Mouse (Mus musculus) intestine, embryonic 15.5 days (tissue): Measurements from ENCODE around the gene Zfp467. TPM values are rescaled to one million over a fixed set of nuclear protein-coding genes. Genes with fewer than 3 reads are reported as not detected.

Experiments used
- ATAC-seq: fragments of 200-750 bp; cut with Nextera tagmentation; 2 replicates; pipeline ENCODE4 v1.8.0; 2017; ENCODE audit warnings: moderate TSS enrichment, moderate library complexity
- H3K27ac ChIP-seq: fragments of 300-500 bp; sonication (generic); 2 replicates; pipeline ENCODE4 v1.5.1; 2015; ENCODE audit warnings: mild to moderate bottlenecking, inconsistent platforms
- H3K27me3 ChIP-seq: fragments of 300-500 bp; sonication (generic); replicated peaks from 2 replicates; pipeline ENCODE4 v1.6.1; 2015; ENCODE audit warnings: inconsistent platforms
- H3K36me3 ChIP-seq: fragments of 300-500 bp; sonication (generic); 2 replicates; pipeline ENCODE4 v1.6.1; 2015; ENCODE audit warnings: inconsistent platforms
- H3K4me1 ChIP-seq: fragments of 300-500 bp; sonication (generic); replicated peaks from 2 replicates; pipeline ENCODE4 v1.6.1; 2015; ENCODE audit warnings: inconsistent platforms
- H3K4me2 ChIP-seq: fragments of 300-500 bp; sonication (generic); replicated peaks from 2 replicates; pipeline ENCODE4 v1.6.1; 2015; ENCODE audit warnings: mild to moderate bottlenecking, inconsistent platforms
- H3K4me3 ChIP-seq: fragments of 300-500 bp; sonication (generic); replicated peaks from 2 replicates; pipeline ENCODE4 v1.5.1; 2015; ENCODE audit warnings: inconsistent platforms
- H3K9ac ChIP-seq: fragments of 300-500 bp; sonication (generic); 2 replicates; pipeline ENCODE4 v1.6.1; 2015; ENCODE audit warnings: inconsistent platforms
- H3K9me3 ChIP-seq: fragments of 300-500 bp; sonication (generic); 2 replicates; pipeline ENCODE4 v1.6.1; 2016; ENCODE audit warnings: inconsistent platforms
- WGBS: fragments of 180-500 bp; shearing (Covaris S2); methylation state at CpG from one replicate; pipeline ENCODE4 v1.1.7; 2015; 5-methylcytosine and 5-hydroxymethylcytosine counted together
- polyA plus RNA-seq: library from polyadenylated mRNA; unstranded; fragments of >200 nt; fragmentation: Nextera tagmentation; extraction: Ambion mirVana; gene quantifications from 2 replicates; pipeline ENCODE4 v1.2.1, GENCODE M21; 2015

Zfp467 gene
- polyA plus RNA-seq: 17.2 and 18.4 TPM in 2 replicates

GRCm38 (mm10) chr6:48445181-48446101, at the start of gene Zfp467:
Gene Zfp467, minus strand, starts transcription at chr6:48445825.
- peaks cover 12% of the 10 kb centered on the region for H3K36me3 ChIP-seq
- H3K4me3 ChIP-seq: peak within 1 kb of the TSS; percentile 83
- ATAC-seq: peak; percentile 59
- H3K4me2 ChIP-seq: peak within 1 kb of the TSS; percentile 80
- H3K27me3 ChIP-seq: no peaks in the 10 kb centered on the region
- H3K4me1 ChIP-seq: peaks cover 13% of the 10 kb centered on the region
- under 1% methylated on average over 65 of the region's 65 CpGs for WGBS
- peak within 1 kb of the TSS; percentile 92 for H3K9ac ChIP-seq
- no peaks in the 10 kb centered on the region for H3K9me3 ChIP-seq
- H3K27ac ChIP-seq: peak within 1 kb of the TSS; percentile 95

GRCm38 (mm10) chr6:48493136-48493730, 47.6 kb upstream of the Zfp467 start:
- H3K9me3 ChIP-seq: no peaks in the 10 kb centered on the region
- no peaks in the 10 kb centered on the region for H3K36me3 ChIP-seq
- H3K27ac ChIP-seq: no peak overlapping the region
- no peak overlapping the region for H3K4me2 ChIP-seq
- ATAC-seq: peak; percentile 79
- H3K27me3 ChIP-seq: no peaks in the 10 kb centered on the region
- H3K4me1 ChIP-seq: peaks cover 5% of the 10 kb centered on the region
- WGBS: 32% methylated on average over 8 of the region's 8 CpGs
- no peak overlapping the region for H3K4me3 ChIP-seq
- H3K9ac ChIP-seq: no peak overlapping the region

GRCm38 (mm10) chr6:48491361-48491760, 45.7 kb upstream of the Zfp467 start:
- Histone ChIP-seq H3K4me2 (no peak overlapping the region), H3K36me3 (no peaks in the 10 kb centered on the region), H3K9ac (no peak overlapping the region), H3K4me1 (peaks cover 13% of the 10 kb centered on the region), H3K9me3 (no peaks in the 10 kb centered on the region), H3K27me3 (no peaks in the 10 kb centered on the region), H3K27ac (no peak overlapping the region), H3K4me3 (no peak overlapping the region)
- ATAC-seq: no peak
- WGBS: 54% methylated on average over 9 of the region's 9 CpGs

- Histone ChIP-seq H3K36me3 (no peaks in the 10 kb centered on the region), H3K9ac (no peak overlapping the region), H3K27ac (no peak overlapping the region), H3K4me2 (no peak overlapping the region), H3K9me3 (no peaks in the 10 kb centered on the region), H3K27me3 (no peaks in the 10 kb centered on the region), H3K4me3 (no peak overlapping the region), H3K4me1 (peaks cover 13% of the 10 kb centered on the region)
- no peak for ATAC-seq
- WGBS: 94% methylated on average over 3 of the region's 3 CpGs
These were observed 44.1 kb upstream of the Zfp467 start for GRCm38 (mm10) chr6:48489741-48490140.

- Histone ChIP-seq H3K4me2 (peak overlapping the region; percentile 54), H3K4me1 (peaks cover 12% of the 10 kb centered on the region), H3K27ac (0 out of 2 replicates have a peak overlapping the region, but pooled peaks have one; percentile 33), H3K9me3 (no peaks in the 10 kb centered on the region), H3K4me3 (peak overlapping the region; percentile 19; the same call in 1 of the 2 replicates), H3K27me3 (no peaks in the 10 kb centered on the region), H3K36me3 (no peaks in the 10 kb centered on the region), H3K9ac (0 out of 2 replicates have a peak overlapping the region, but pooled peaks have one; percentile 2)
- peak; percentile 48 for ATAC-seq
- WGBS: 10% methylated on average over 20 of the region's 25 CpGs
These were observed 42.4 kb upstream of the Zfp467 start for GRCm38 (mm10) chr6:48487747-48488725.

DNA sequence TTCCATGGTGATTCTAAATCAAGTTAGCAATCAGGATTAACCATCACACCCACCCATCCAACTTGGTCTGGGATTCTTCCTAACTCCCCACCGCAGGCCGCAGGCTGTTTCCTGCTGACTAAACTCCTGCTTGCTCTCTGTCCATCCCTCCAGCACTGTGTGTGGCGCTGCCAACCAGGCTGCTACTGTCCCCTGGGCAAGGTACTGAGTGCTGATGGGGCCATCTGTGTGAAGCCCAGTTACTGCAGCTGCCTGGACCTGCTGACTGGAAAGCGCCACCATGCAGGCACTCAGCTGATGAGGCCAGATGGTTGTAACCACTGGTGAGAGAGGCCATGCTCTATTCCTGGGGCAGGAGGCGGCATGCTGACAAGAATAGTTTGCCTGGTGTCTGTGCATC, 36.9 kb upstream of the Zfp467 start:
- H3K4me2 ChIP-seq: no peak overlapping the region
- H3K27me3 ChIP-seq: no peaks in the 10 kb centered on the region
- H3K9ac ChIP-seq: no peak overlapping the region
- 80% methylated on average over 5 of the region's 5 CpGs for WGBS
- no peak overlapping the region for H3K4me3 ChIP-seq
- H3K9me3 ChIP-seq: no peaks in the 10 kb centered on the region
- 0 out of 2 replicates have a peak, but pooled peaks cover 3% of the 10 kb centered on the region for H3K4me1 ChIP-seq
- no peak for ATAC-seq
- H3K27ac ChIP-seq: no peak overlapping the region
- no peaks in the 10 kb centered on the region for H3K36me3 ChIP-seq

DNA sequence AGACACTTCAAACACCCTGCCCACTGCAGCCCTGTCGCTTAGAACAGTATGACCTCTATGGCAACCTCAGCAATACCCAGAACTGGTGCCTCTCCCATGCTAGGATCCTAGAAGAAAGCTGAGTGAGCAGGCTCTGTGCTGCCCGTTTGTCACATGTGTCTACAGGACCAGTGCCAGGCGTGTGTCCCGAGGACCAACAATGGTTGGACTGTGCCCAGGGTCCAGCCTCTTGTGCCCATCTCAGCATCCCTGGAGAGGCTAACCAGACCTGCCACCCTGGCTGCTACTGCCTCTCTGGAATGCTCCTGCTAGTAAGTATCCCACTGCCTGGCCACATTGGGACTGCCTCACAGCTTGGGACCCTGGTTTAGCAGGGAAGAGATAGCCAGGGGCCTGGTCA, 32.8 kb upstream of the Zfp467 start:
- H3K36me3 ChIP-seq: no peaks in the 10 kb centered on the region
- no peak for ATAC-seq
- no peak overlapping the region for H3K4me3 ChIP-seq
- H3K9me3 ChIP-seq: no peaks in the 10 kb centered on the region
- no peak overlapping the region for H3K27ac ChIP-seq
- 87% methylated on average over 4 of the region's 4 CpGs for WGBS
- H3K9ac ChIP-seq: no peak overlapping the region
- H3K27me3 ChIP-seq: no peaks in the 10 kb centered on the region
- no peak overlapping the region for H3K4me2 ChIP-seq
- H3K4me1 ChIP-seq: no peaks in the 10 kb centered on the region

GRCm38 (mm10) chr6:48470739-48471138, 25.1 kb upstream of the Zfp467 start:
- no peaks in the 10 kb centered on the region for H3K36me3 ChIP-seq
- no peak overlapping the region for H3K27ac ChIP-seq
- H3K4me1 ChIP-seq: 0 out of 2 replicates have a peak, but pooled peaks cover 2% of the 10 kb centered on the region
- no peaks in the 10 kb centered on the region for H3K27me3 ChIP-seq
- H3K9me3 ChIP-seq: no peaks in the 10 kb centered on the region
- no peak overlapping the region for H3K9ac ChIP-seq
- H3K4me2 ChIP-seq: no peak overlapping the region
- no peak for ATAC-seq
- WGBS: 69% methylated on average over 2 of the region's 2 CpGs
- H3K4me3 ChIP-seq: no peak overlapping the region

GRCm38 (mm10) chr6:48467490-48467889, 21.9 kb upstream of the Zfp467 start:
- Histone ChIP-seq H3K9me3 (no peaks in the 10 kb centered on the region), H3K27ac (no peak overlapping the region), H3K4me1 (peaks cover 2% of the 10 kb centered on the region; the same call in 1 of the 2 replicates), H3K4me3 (no peak overlapping the region), H3K27me3 (no peaks in the 10 kb centered on the region), H3K4me2 (no peak overlapping the region), H3K9ac (no peak overlapping the region), H3K36me3 (no peaks in the 10 kb centered on the region)
- no peak for ATAC-seq
- 72% methylated on average over 7 of the region's 7 CpGs for WGBS

GRCm38 (mm10) chr6:48466715-48467114, 21.1 kb upstream of the Zfp467 start:
- H3K4me3 ChIP-seq: no peak overlapping the region
- no peaks in the 10 kb centered on the region for H3K9me3 ChIP-seq
- no peaks in the 10 kb centered on the region for H3K36me3 ChIP-seq
- no peak overlapping the region for H3K9ac ChIP-seq
- H3K27ac ChIP-seq: no peak overlapping the region
- H3K4me1 ChIP-seq: peaks cover 2% of the 10 kb centered on the region; the same call in 1 of the 2 replicates
- 30% methylated on average over 6 of the region's 6 CpGs for WGBS
- no peak for ATAC-seq
- H3K4me2 ChIP-seq: no peak overlapping the region
- H3K27me3 ChIP-seq: no peaks in the 10 kb centered on the region

DNA sequence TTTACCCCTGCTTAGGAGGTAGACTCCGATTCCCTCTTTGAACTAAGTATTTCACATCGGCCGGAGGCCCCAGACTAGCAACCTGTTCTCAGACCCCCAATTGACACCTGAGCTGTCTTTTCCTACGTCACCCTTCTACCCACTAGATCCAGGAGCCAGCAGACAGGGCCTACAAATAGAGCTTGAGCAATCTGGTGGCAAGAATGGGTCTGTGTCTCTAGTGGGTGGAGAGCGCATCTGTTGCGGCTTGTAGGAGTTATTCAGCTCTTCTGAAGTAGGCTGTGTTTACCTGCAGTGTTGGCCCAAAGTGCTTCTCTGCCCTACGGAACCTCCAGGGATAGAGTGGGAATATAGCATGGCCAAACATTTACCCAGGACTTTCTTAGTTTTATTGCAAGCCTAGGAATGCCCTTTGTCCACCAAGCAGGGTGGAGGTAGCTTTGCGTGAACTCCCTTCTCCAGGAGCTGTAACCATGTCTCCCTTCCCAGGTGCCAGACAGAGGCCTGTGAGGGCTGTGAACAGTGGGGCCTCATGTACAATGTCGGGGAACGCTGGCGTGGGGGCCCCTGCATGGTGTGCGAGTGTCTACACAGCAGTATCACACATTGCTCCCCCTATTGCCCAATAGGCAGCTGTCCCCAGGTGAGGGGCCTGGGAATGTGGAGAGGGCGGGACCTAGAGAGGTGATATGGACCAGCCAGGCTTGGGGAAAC, 19.5 kb upstream of the Zfp467 start:
- peak overlapping the region; percentile 7 for H3K4me2 ChIP-seq
- no peaks in the 10 kb centered on the region for H3K9me3 ChIP-seq
- H3K27ac ChIP-seq: peak overlapping the region; percentile 70
- H3K27me3 ChIP-seq: no peaks in the 10 kb centered on the region
- no peak overlapping the region for H3K4me3 ChIP-seq
- peaks cover 2% of the 10 kb centered on the region; the same call in 1 of the 2 replicates for H3K4me1 ChIP-seq
- WGBS: 66% methylated on average over 13 of the region's 13 CpGs
- ATAC-seq: peak; percentile 94
- H3K9ac ChIP-seq: no peak overlapping the region
- no peaks in the 10 kb centered on the region for H3K36me3 ChIP-seq
